Mouse (Mus musculus) brain, embryonic 14.5 days (tissue): ENCODE data around the gene Lrsam1.

Source experiments
- CTCF ChIP-seq: fragments of 200-500 bp; IDR thresholded peaks from 2 replicates; pipeline ENCODE4 v1.5.1; 2012; ENCODE audit warnings: inconsistent platforms, mild to moderate bottlenecking, moderate library complexity, borderline replicate concordance; ENCODE audit not compliant: insufficient read depth, insufficient read length; ENCODE audit errors: extremely low read depth
- POLR2A ChIP-seq: fragments of 200-500 bp; IDR thresholded peaks from 2 replicates; pipeline ENCODE4 v1.6.1; 2012; ENCODE audit warnings: mild to moderate bottlenecking, inconsistent platforms, borderline replicate concordance; ENCODE audit not compliant: poor library complexity, insufficient read depth, insufficient read length, severe bottlenecking; ENCODE audit errors: extremely low read depth

DNA sequence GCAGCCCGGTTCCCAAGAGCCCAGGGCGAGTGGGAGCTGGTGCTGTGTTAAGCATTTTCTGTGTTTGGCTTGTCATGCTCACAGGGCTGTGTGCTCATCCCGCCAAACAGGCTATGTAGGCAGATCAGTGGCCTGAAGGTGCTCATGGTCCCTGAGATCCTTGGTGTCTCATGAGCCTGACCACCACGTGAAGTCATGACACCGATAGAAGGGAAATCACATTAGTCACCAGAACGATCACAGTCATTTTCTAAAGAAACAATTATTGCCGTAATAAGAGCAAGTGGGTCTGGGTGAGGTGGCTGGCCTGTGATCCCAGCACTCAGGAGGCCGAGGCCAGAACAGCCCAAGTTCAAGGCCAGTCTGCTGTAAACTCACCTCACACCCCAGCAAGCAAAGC, 54.0 kb downstream of the Lrsam1 start:
- TF ChIP-seq POLR2A: no peak
- TF ChIP-seq CTCF: no peak
